Mouse (Mus musculus) liver, embryonic 15.5 days (tissue): Measurements from ENCODE around the gene Atg4d. TPM values are rescaled to one million over a fixed set of nuclear protein-coding genes. Genes with fewer than 3 reads are reported as not detected.
"Not testable (repeated sequence)": the region's sequence is repeated elsewhere in the genome, so short reads cannot be mapped to it uniquely, and the experiment has no call there.

Experiments used
- ATAC-seq: fragments of 200-750 bp; cut with Nextera tagmentation; 2 replicates; pipeline ENCODE4 v1.8.0; 2017; ENCODE audit warnings: moderate number of reproducible peaks, mild to moderate bottlenecking, moderate library complexity; ENCODE audit not compliant: insufficient read depth
- H3K27ac ChIP-seq: fragments of 300-500 bp; sonication (generic); replicated peaks from 2 replicates; pipeline ENCODE4 v1.5.1; 2015; ENCODE audit warnings: mild to moderate bottlenecking, inconsistent platforms
- H3K27me3 ChIP-seq: fragments of 300-500 bp; sonication (generic); 2 replicates; pipeline ENCODE4 v1.6.1; 2015; ENCODE audit warnings: mild to moderate bottlenecking, inconsistent platforms
- H3K36me3 ChIP-seq: fragments of 300-500 bp; sonication (generic); replicated peaks from 2 replicates; pipeline ENCODE4 v1.6.1; 2015; ENCODE audit warnings: moderate library complexity, mild to moderate bottlenecking, inconsistent platforms
- H3K4me1 ChIP-seq: fragments of 300-500 bp; sonication (generic); replicated peaks from 2 replicates; pipeline ENCODE4 v1.6.1; 2015; ENCODE audit warnings: inconsistent platforms
- H3K4me2 ChIP-seq: fragments of 300-500 bp; sonication (generic); 2 replicates; pipeline ENCODE4 v1.6.1; 2015; ENCODE audit warnings: moderate library complexity, mild to moderate bottlenecking, inconsistent platforms
- H3K4me3 ChIP-seq: fragments of 300-500 bp; sonication (generic); replicated peaks from 2 replicates; pipeline ENCODE4 v1.5.1; 2015; ENCODE audit warnings: mild to moderate bottlenecking, inconsistent platforms
- H3K9ac ChIP-seq: fragments of 300-500 bp; sonication (generic); 2 replicates; pipeline ENCODE4 v1.6.1; 2015; ENCODE audit warnings: moderate library complexity, mild to moderate bottlenecking, inconsistent platforms
- H3K9me3 ChIP-seq: fragments of 300-500 bp; sonication (generic); replicated peaks from 2 replicates; pipeline ENCODE4 v1.6.1; 2016; ENCODE audit warnings: inconsistent platforms
- WGBS: fragments of 180-500 bp; shearing (Covaris S2); methylation state at CpG from one replicate; pipeline ENCODE4 v1.1.7; 2015; ENCODE audit warnings: mixed read lengths; ENCODE audit not compliant: insufficient replicate concordance; 5-methylcytosine and 5-hydroxymethylcytosine counted together
- polyA plus RNA-seq: library from polyadenylated mRNA; unstranded; fragments of >200 nt; fragmentation: Nextera tagmentation; extraction: Ambion mirVana; gene quantifications from 2 replicates; pipeline ENCODE4 v1.2.1, GENCODE M21; 2015

Gene Atg4d
- 97.2 and 118 TPM in 2 replicates for polyA plus RNA-seq

GRCm38 (mm10) chr9:21265000-21265561, at the start of gene Atg4d:
Gene Atg4d (plus strand): TSS chr9:21265293.
- WGBS, result under 1% methylated on average over 49 of the region's 49 CpGs
- Histone ChIP-seq H3K27me3 (no peaks in the 10 kb centered on the region), H3K9me3 (no peaks in the 10 kb centered on the region), H3K4me3 (peak within 1 kb of the TSS; percentile 84), H3K27ac (peak within 1 kb of the TSS; percentile 100), H3K36me3 (peaks cover 39% of the 10 kb centered on the region), H3K4me2 (peak within 1 kb of the TSS; percentile 89), H3K9ac (peak within 1 kb of the TSS; percentile 91), H3K4me1 (peaks cover 69% of the 10 kb centered on the region)
- ATAC-seq, result peak; percentile 91

- no peaks in the 10 kb centered on the region for H3K27me3 ChIP-seq
- no peak overlapping the region for H3K27ac ChIP-seq
- no peak overlapping the region for H3K4me2 ChIP-seq
- no peak overlapping the region for H3K9ac ChIP-seq
- H3K36me3 ChIP-seq, result no peaks in the 10 kb centered on the region
- H3K9me3 ChIP-seq, result 0 out of 2 replicates have a peak, but pooled peaks cover 4% of the 10 kb centered on the region
- no peak for ATAC-seq
- H3K4me1 ChIP-seq, result peaks cover 16% of the 10 kb centered on the region
- 70% methylated on average over 25 of the region's 25 CpGs for WGBS
- no peak overlapping the region for H3K4me3 ChIP-seq
These were observed 48.8 kb upstream of the Atg4d start for GRCm38 (mm10) chr9:21216050-21216841.

- WGBS, result 49% methylated on average over 3 of the region's 3 CpGs
- Histone ChIP-seq H3K9me3 (0 out of 2 replicates have a peak, but pooled peaks cover 4% of the 10 kb centered on the region), H3K36me3 (no peaks in the 10 kb centered on the region), H3K4me1 (peaks cover 29% of the 10 kb centered on the region), H3K27ac (no peak overlapping the region), H3K4me3 (no peak overlapping the region), H3K4me2 (no peak overlapping the region), H3K9ac (no peak overlapping the region), H3K27me3 (no peaks in the 10 kb centered on the region)
- no peak for ATAC-seq
These were observed 45.3 kb upstream of the Atg4d start for GRCm38 (mm10) chr9:21219820-21220219.

- H3K4me3 ChIP-seq, result peak overlapping the region; percentile 60
- peak overlapping the region; percentile 88 for H3K27ac ChIP-seq
- peaks cover 35% of the 10 kb centered on the region for H3K4me1 ChIP-seq
- peak; percentile 88 for ATAC-seq
- peak overlapping the region; percentile 81 for H3K4me2 ChIP-seq
- H3K36me3 ChIP-seq, result no peaks in the 10 kb centered on the region
- H3K9me3 ChIP-seq, result 0 out of 2 replicates have a peak, but pooled peaks cover 4% of the 10 kb centered on the region
- no peaks in the 10 kb centered on the region for H3K27me3 ChIP-seq
- WGBS, result 3% methylated on average over 21 of the region's 21 CpGs
- peak overlapping the region; percentile 56 for H3K9ac ChIP-seq
These were observed 44.4 kb upstream of the Atg4d start for GRCm38 (mm10) chr9:21220490-21221382.

- Histone ChIP-seq H3K4me3 (peak overlapping the region; percentile 60), H3K9me3 (0 out of 2 replicates have a peak, but pooled peaks cover 4% of the 10 kb centered on the region), H3K36me3 (no peaks in the 10 kb centered on the region), H3K4me1 (peaks cover 37% of the 10 kb centered on the region), H3K27ac (peak overlapping the region; percentile 88), H3K9ac (peak overlapping the region; percentile 56), H3K4me2 (peak overlapping the region; percentile 81), H3K27me3 (no peaks in the 10 kb centered on the region)
- ATAC-seq, result peak; percentile 29; the same call in 1 of the 2 replicates
- WGBS, result 10% methylated on average over 7 of the region's 7 CpGs
These were observed 43.6 kb upstream of the Atg4d start for GRCm38 (mm10) chr9:21221383-21221929.

GRCm38 (mm10) chr9:21223490-21223889, 41.6 kb upstream of the Atg4d start:
- 91% methylated on average over 2 of the region's 2 CpGs for WGBS
- ATAC-seq, H3K36me3 ChIP-seq, H3K4me3 ChIP-seq, H3K27me3 ChIP-seq, H3K4me2 ChIP-seq, H3K9ac ChIP-seq, H3K27ac ChIP-seq, H3K9me3 ChIP-seq: not testable (repeated sequence)
- peaks cover 55% of the 10 kb centered on the region for H3K4me1 ChIP-seq

GRCm38 (mm10) chr9:21223906-21224305, 41.2 kb upstream of the Atg4d start:
- 0 out of 2 replicates have a peak, but pooled peaks cover 4% of the 10 kb centered on the region for H3K9me3 ChIP-seq
- H3K4me1 ChIP-seq, result peaks cover 55% of the 10 kb centered on the region
- H3K27ac ChIP-seq, result no peak overlapping the region
- 78% methylated on average over 6 of the region's 6 CpGs for WGBS
- no peak overlapping the region for H3K4me3 ChIP-seq
- H3K9ac ChIP-seq, result no peak overlapping the region
- H3K27me3 ChIP-seq, result no peaks in the 10 kb centered on the region
- ATAC-seq, result no peak
- H3K4me2 ChIP-seq, result no peak overlapping the region
- no peaks in the 10 kb centered on the region for H3K36me3 ChIP-seq

GRCm38 (mm10) chr9:21224576-21225414, 40.3 kb upstream of the Atg4d start:
- peak; percentile 45 for ATAC-seq
- 16% methylated on average over 26 of the region's 26 CpGs for WGBS
- Histone ChIP-seq H3K9ac (peak overlapping the region; percentile 18; the same call in 1 of the 2 replicates), H3K36me3 (peaks cover 8% of the 10 kb centered on the region), H3K9me3 (0 out of 2 replicates have a peak, but pooled peaks cover 3% of the 10 kb centered on the region), H3K4me1 (peaks cover 55% of the 10 kb centered on the region), H3K4me2 (peak overlapping the region; percentile 76), H3K27me3 (no peaks in the 10 kb centered on the region), H3K27ac (peak overlapping the region; percentile 59), H3K4me3 (peak overlapping the region; percentile 51)

GRCm38 (mm10) chr9:21225415-21225758, 39.7 kb upstream of the Atg4d start:
- H3K27ac ChIP-seq, result peak overlapping the region; percentile 59

GRCm38 (mm10) chr9:21227342-21227741, 37.8 kb upstream of the Atg4d start:
- Histone ChIP-seq H3K27ac (peak overlapping the region; percentile 71), H3K4me1 (peaks cover 47% of the 10 kb centered on the region), H3K9ac (peak overlapping the region; percentile 13; the same call in 1 of the 2 replicates), H3K36me3 (peaks cover 33% of the 10 kb centered on the region), H3K4me3 (peak overlapping the region; percentile 32), H3K4me2 (peak overlapping the region; percentile 67), H3K9me3 (no peaks in the 10 kb centered on the region), H3K27me3 (no peaks in the 10 kb centered on the region)
- 13% methylated on average over 16 of the region's 16 CpGs for WGBS
- peak; percentile 35 for ATAC-seq

More at GRCm38 (mm10) chr9:21225415-21225758, 39.7 kb upstream of the Atg4d start:
- Histone ChIP-seq H3K4me1 (peaks cover 55% of the 10 kb centered on the region), H3K4me3 (peak overlapping the region; percentile 51), H3K36me3 (peaks cover 13% of the 10 kb centered on the region), H3K9me3 (no peaks in the 10 kb centered on the region), H3K27me3 (no peaks in the 10 kb centered on the region), H3K9ac (peak overlapping the region; percentile 18; the same call in 1 of the 2 replicates), H3K4me2 (peak overlapping the region; percentile 76)
- no peak for ATAC-seq
- 6% methylated on average over 7 of the region's 7 CpGs for WGBS
